Mouse (Mus musculus): ENCODE measurements around the gene Zkscan5. TPM values are rescaled to one million over a fixed set of nuclear protein-coding genes. Genes with fewer than 3 reads are reported as not detected.

Gene Zkscan5
- polyA plus RNA-seq (2014; fragmentation: Illumina TruSeq; extraction: RNeasy Lipid Tissue Mini Kit (QIAGEN cat#74804); ENCODE audit: low read depth, low replicate concordance), result 4.2 TPM

GRCm38 (mm10) chr5:145203936-145204691 is at the start of gene Zkscan5:
Zkscan5 (plus strand) TSS chr5:145204562.

GRCm38 (mm10) chr5:145166536-145167305 is 37.6 kb upstream of the Zkscan5 start, which contains the start of the genes Ptcd1 and Cpsf4:
Ptcd1 (minus strand) TSS chr5:145167108.
Cpsf4 (plus strand) TSS chr5:145167213.

GRCm38 (mm10) chr5:145191962-145192361 is 12.4 kb upstream of the Zkscan5 start, which contains the start of gene Atp5j2:
Atp5j2 (minus strand) TSS chr5:145192062.

GRCm38 (mm10) chr5:145201321-145201991 is 2.9 kb upstream of the Zkscan5 start, which contains the start of gene Zkscan14:
Zkscan14 (minus strand) TSS chr5:145201868.

GRCm38 (mm10) chr5:145231367-145231871 is 27.1 kb downstream of the Zkscan5 start, which contains the start of gene Zfp655:
Zfp655 (plus strand) TSS chr5:145231715.

Other genes starting within 250 kb of the Zkscan5 start
- 4.1 TPM for gene Smurf1, start 238.7 kb upstream of the Zkscan5 start, polyA plus RNA-seq (2014; fragmentation: Illumina TruSeq; extraction: RNeasy Lipid Tissue Mini Kit (QIAGEN cat#74804); ENCODE audit: low read depth, low replicate concordance)
- gene Gm4871, start 171.8 kb upstream of the Zkscan5 start, polyA plus RNA-seq (2014; fragmentation: Illumina TruSeq; extraction: RNeasy Lipid Tissue Mini Kit (QIAGEN cat#74804); ENCODE audit: low read depth, low replicate concordance), result not detected
- not detected for gene 1700018F24Rik, start 161.6 kb upstream of the Zkscan5 start, polyA plus RNA-seq (2014; fragmentation: Illumina TruSeq; extraction: RNeasy Lipid Tissue Mini Kit (QIAGEN cat#74804); ENCODE audit: low read depth, low replicate concordance)
- gene Arpc1a, start 120.7 kb upstream of the Zkscan5 start, polyA plus RNA-seq (2014; fragmentation: Illumina TruSeq; extraction: RNeasy Lipid Tissue Mini Kit (QIAGEN cat#74804); ENCODE audit: low read depth, low replicate concordance), result 14.7 TPM
- gene Kpna7, start 120.5 kb upstream of the Zkscan5 start, polyA plus RNA-seq (2014; fragmentation: Illumina TruSeq; extraction: RNeasy Lipid Tissue Mini Kit (QIAGEN cat#74804); ENCODE audit: low read depth, low replicate concordance), result not detected
- gene Arpc1b, start 90.3 kb upstream of the Zkscan5 start, polyA plus RNA-seq (2014; fragmentation: Illumina TruSeq; extraction: RNeasy Lipid Tissue Mini Kit (QIAGEN cat#74804); ENCODE audit: low read depth, low replicate concordance), result 7.8 TPM
- 22.0 TPM for gene Pdap1, start 64.3 kb upstream of the Zkscan5 start, polyA plus RNA-seq (2014; fragmentation: Illumina TruSeq; extraction: RNeasy Lipid Tissue Mini Kit (QIAGEN cat#74804); ENCODE audit: low read depth, low replicate concordance)
- gene Bud31, start 64.2 kb upstream of the Zkscan5 start, polyA plus RNA-seq (2014; fragmentation: Illumina TruSeq; extraction: RNeasy Lipid Tissue Mini Kit (QIAGEN cat#74804); ENCODE audit: low read depth, low replicate concordance), result 146 TPM
- gene Ptcd1, start 37.5 kb upstream of the Zkscan5 start, polyA plus RNA-seq (2014; fragmentation: Illumina TruSeq; extraction: RNeasy Lipid Tissue Mini Kit (QIAGEN cat#74804); ENCODE audit: low read depth, low replicate concordance), result 1.1 TPM
- 3.5 TPM for gene Cpsf4, start 37.3 kb upstream of the Zkscan5 start, polyA plus RNA-seq (2014; fragmentation: Illumina TruSeq; extraction: RNeasy Lipid Tissue Mini Kit (QIAGEN cat#74804); ENCODE audit: low read depth, low replicate concordance)
- gene Atp5j2, start 12.5 kb upstream of the Zkscan5 start, polyA plus RNA-seq (2014; fragmentation: Illumina TruSeq; extraction: RNeasy Lipid Tissue Mini Kit (QIAGEN cat#74804); ENCODE audit: low read depth, low replicate concordance), result 48.6 TPM
- gene Zkscan14, start 2.7 kb upstream of the Zkscan5 start, polyA plus RNA-seq (2014; fragmentation: Illumina TruSeq; extraction: RNeasy Lipid Tissue Mini Kit (QIAGEN cat#74804); ENCODE audit: low read depth, low replicate concordance), result 1.2 TPM
- 48.2 TPM for gene Zfp655, start 27.2 kb downstream of the Zkscan5 start, polyA plus RNA-seq (2014; fragmentation: Illumina TruSeq; extraction: RNeasy Lipid Tissue Mini Kit (QIAGEN cat#74804); ENCODE audit: low read depth, low replicate concordance)
- gene Zscan25, start 75.9 kb downstream of the Zkscan5 start, polyA plus RNA-seq (2014; fragmentation: Illumina TruSeq; extraction: RNeasy Lipid Tissue Mini Kit (QIAGEN cat#74804); ENCODE audit: low read depth, low replicate concordance), result 0.29 TPM
- gene Cyp3a57, start 140.7 kb downstream of the Zkscan5 start, polyA plus RNA-seq (2014; fragmentation: Illumina TruSeq; extraction: RNeasy Lipid Tissue Mini Kit (QIAGEN cat#74804); ENCODE audit: low read depth, low replicate concordance), result 0.45 TPM

Measured in liver, adult 10 weeks (tissue).